Mouse (Mus musculus) mouse trophoblast stem cell (cell line): ENCODE measurements around the gene Dffa.
"Not testable (repeated sequence)": the region's sequence is repeated elsewhere in the genome, so short reads cannot be mapped to it uniquely, and the experiment has no call there.

Source experiments
- in situ Hi-C, 2 experiments: fragments of 300-500 bp; cut with MseI, MboI; formaldehyde crosslinking; loops; 2 replicates in 1 of 2; 3 replicates in 1 of 2; pipeline ENCODE4 v1.15.1; 2025

Dffa gene

GRCm38 (mm10) chr4:149098571-149098970 lies 5.4 kb upstream of the Dffa start:
- in situ Hi-C loops: no loop called here

- in situ Hi-C loops: no loop called here
Measured at GRCm38 (mm10) chr4:149099369-149100017, 4.5 kb upstream of the Dffa start, which contains the start of gene Pex14. Gene Pex14 (minus strand): TSS chr4:149099876.

GRCm38 (mm10) chr4:149100449-149100848 lies 3.5 kb upstream of the Dffa start:
- in situ Hi-C loops: not testable (repeated sequence)

GRCm38 (mm10) chr4:149101456-149101855 lies 2.5 kb upstream of the Dffa start:
- in situ Hi-C loops: no loop called here

- in situ Hi-C loops: not testable (repeated sequence)
Measured at GRCm38 (mm10) chr4:149119978-149120562, 16.1 kb downstream of the Dffa start.

- in situ Hi-C loops: no loop called here
Measured at GRCm38 (mm10) chr4:149123432-149123831, 19.5 kb downstream of the Dffa start.

GRCm38 (mm10) chr4:149125341-149126114 lies 21.6 kb downstream of the Dffa start:
- in situ Hi-C loops: no loop called here

GRCm38 (mm10) chr4:149126115-149126509 lies 22.2 kb downstream of the Dffa start:
- in situ Hi-C loops: no loop called here

- in situ Hi-C loops: no loop called here
Measured at GRCm38 (mm10) chr4:149126663-149127062, 22.7 kb downstream of the Dffa start, which contains the start of gene Cort. Gene Cort (minus strand): TSS chr4:149126763.

- in situ Hi-C loops: no loop called here
Measured at GRCm38 (mm10) chr4:149128467-149128866, 24.5 kb downstream of the Dffa start.

- in situ Hi-C loops: no loop called here
Measured at GRCm38 (mm10) chr4:149131021-149131752, 27.2 kb downstream of the Dffa start.

GRCm38 (mm10) chr4:149131789-149132565 lies 28.0 kb downstream of the Dffa start:
- in situ Hi-C loops: no loop called here

- in situ Hi-C loops: no loop called here
Measured at GRCm38 (mm10) chr4:149133395-149133794, 29.4 kb downstream of the Dffa start.

- in situ Hi-C loops: no loop called here
Measured at GRCm38 (mm10) chr4:149136116-149136850, 32.3 kb downstream of the Dffa start.

GRCm38 (mm10) chr4:149136982-149137770 lies 33.2 kb downstream of the Dffa start, which contains the start of gene Cenps:
Gene Cenps (minus strand): TSS chr4:149137629.
- in situ Hi-C loops: no loop called here

- in situ Hi-C loops: no loop called here
Measured at GRCm38 (mm10) chr4:149138515-149138914, 34.6 kb downstream of the Dffa start.

- in situ Hi-C loops: no loop called here
Measured at GRCm38 (mm10) chr4:149143594-149143993, 39.6 kb downstream of the Dffa start.

- in situ Hi-C loops: no loop called here
Measured at GRCm38 (mm10) chr4:149144459-149144858, 40.5 kb downstream of the Dffa start.

- in situ Hi-C loops: no loop called here
Measured at GRCm38 (mm10) chr4:149145151-149145550, 41.2 kb downstream of the Dffa start.

GRCm38 (mm10) chr4:149147528-149147927 lies 43.6 kb downstream of the Dffa start:
- in situ Hi-C loops: no loop called here
